Mouse (Mus musculus) E14TG2a.4 (cell line): Measurements from ENCODE around the gene Upf2.

Experiments used
- CTCF ChIP-seq: conservative IDR thresholded peaks from 2 replicates; pipeline ENCODE4 v1.5.1; 2014; ENCODE audit warnings: low read length
- NANOG ChIP-seq: IDR thresholded peaks from 2 replicates; pipeline ENCODE4 v1.6.1; 2014; ENCODE audit warnings: borderline replicate concordance, low read length, mixed read lengths
- POU5F1 ChIP-seq: IDR thresholded peaks from 2 replicates; pipeline ENCODE4 v1.6.1; 2014; ENCODE audit warnings: low read length, borderline replicate concordance

- TF ChIP-seq CTCF: no peak
- TF ChIP-seq NANOG: no peak
- TF ChIP-seq POU5F1: no peak
Measured at GRCm38 (mm10) chr2:6100027-6100749, 148.9 kb downstream of the Upf2 start.
